Mouse (Mus musculus) myocyte (in vitro differentiated cells): ENCODE measurements at regions not wholly inside any gene's neighbourhood (a gene's known extent, or its start where the extent isn't known, plus 50 kb on each side); places are given as distances from the start of the nearest gene placed in this dataset.

Experiments
- H3K27me3 ChIP-seq: one replicate; pipeline ENCODE4 v1.6.1; 2011; ENCODE audit not compliant: control insufficient read depth, insufficient read depth, insufficient read length
- H3K36me3 ChIP-seq: one replicate; pipeline ENCODE4 v1.6.1; 2011; ENCODE audit not compliant: control insufficient read depth, insufficient read depth
- H3K4me2 ChIP-seq: one replicate; pipeline ENCODE4 v1.6.1; 2011; ENCODE audit warnings: low read depth, control low read depth
- H3K4me3 ChIP-seq: one replicate; pipeline ENCODE4 v1.5.1; 2011; ENCODE audit warnings: mild to moderate bottlenecking, control low read depth, moderate library complexity
- H3K79me2 ChIP-seq: one replicate; pipeline ENCODE4 v1.6.1; 2011; ENCODE audit not compliant: control insufficient read depth, insufficient read depth
- H3ac ChIP-seq: one replicate; pipeline ENCODE4 v1.6.1; 2011; ENCODE audit not compliant: control insufficient read depth, insufficient read length
- CEBPB ChIP-seq: IDR thresholded peaks from 2 replicates; pipeline ENCODE4 v1.6.1; 2011; ENCODE audit warnings: mild to moderate bottlenecking, moderate library complexity; ENCODE audit not compliant: poor library complexity, insufficient read depth, severe bottlenecking
- E2F4 ChIP-seq: IDR thresholded peaks from one replicate; pipeline ENCODE4 v1.6.1; 2011; ENCODE audit warnings: mild to moderate bottlenecking, control low read depth, moderate library complexity; ENCODE audit not compliant: insufficient read depth
- MAX ChIP-seq: IDR thresholded peaks from one replicate; pipeline ENCODE4 v1.6.1; 2011; ENCODE audit warnings: low read depth, mild to moderate bottlenecking, control low read depth
- MYOD1 ChIP-seq, 3 experiments: IDR thresholded peaks; one replicate each; pipeline ENCODE4 v1.6.1; 2011; ENCODE audit warnings: control low read depth in 2 of 3, low read depth in 2 of 3, mild to moderate bottlenecking in 2 of 3, moderate library complexity in 1 of 3; ENCODE audit not compliant: insufficient read length in 2 of 3, control insufficient read depth in 1 of 3
- MYOG ChIP-seq, 3 experiments: IDR thresholded peaks; one replicate each; pipeline ENCODE4 v1.6.1; 2011; ENCODE audit warnings: control low read depth in 2 of 3, low read depth in 2 of 3, mild to moderate bottlenecking in 2 of 3; ENCODE audit not compliant: insufficient read length in 2 of 3, control insufficient read depth in 1 of 3, insufficient read depth in 1 of 3
- POLR2A ChIP-seq: IDR thresholded peaks from one replicate; pipeline ENCODE4 v1.6.1; 2011; ENCODE audit warnings: low read depth, mild to moderate bottlenecking, control low read depth, moderate library complexity; ENCODE audit not compliant: insufficient read length
- POLR2AphosphoS2 ChIP-seq: IDR thresholded peaks from one replicate; pipeline ENCODE4 v1.6.1; 2011; ENCODE audit warnings: low read depth, control low read depth; ENCODE audit not compliant: insufficient read length
- REST ChIP-seq: IDR thresholded peaks from one replicate; pipeline ENCODE4 v1.6.1; 2011; ENCODE audit warnings: mild to moderate bottlenecking, control low read depth, moderate library complexity; ENCODE audit not compliant: insufficient read depth, insufficient read length
- SRF ChIP-seq: IDR thresholded peaks from one replicate; pipeline ENCODE4 v1.6.1; 2011; ENCODE audit warnings: low read depth; ENCODE audit not compliant: control insufficient read depth, insufficient read length
- TCF12 ChIP-seq: IDR thresholded peaks from one replicate; pipeline ENCODE4 v1.6.1; 2011; ENCODE audit warnings: mild to moderate bottlenecking, control low read depth; ENCODE audit not compliant: poor library complexity, insufficient read depth, severe bottlenecking
- TCF3 ChIP-seq: IDR thresholded peaks from one replicate; pipeline ENCODE4 v1.6.1; 2011; ENCODE audit warnings: low read depth, control low read depth; ENCODE audit not compliant: insufficient read length
- USF1 ChIP-seq: IDR thresholded peaks from one replicate; pipeline ENCODE4 v1.6.1; 2011; ENCODE audit warnings: low read depth, mild to moderate bottlenecking, control low read depth, moderate library complexity

- Histone ChIP-seq H3K4me2 (no peak overlapping the region), H3ac (no peak overlapping the region), H3K27me3 (no peaks in the 10 kb centered on the region), H3K36me3 (no peaks in the 10 kb centered on the region), H3K4me3 (no peak overlapping the region), H3K79me2 (no peaks in the 10 kb centered on the region)
- no peak for TF ChIP-seq TCF3
- no peak for TF ChIP-seq CEBPB
- TF ChIP-seq USF1, result no peak
- TF ChIP-seq MYOD1 (IDR thresholded peaks at IDR 0.05; ENCODE audit: control insufficient read depth in 1 of 3, insufficient read length in 2 of 3, low read depth in 2 of 3), result no peak
- no peak for TF ChIP-seq MAX
- TF ChIP-seq SRF, result no peak
- TF ChIP-seq E2F4, result no peak
- no peak for TF ChIP-seq POLR2A
- no peak for TF ChIP-seq REST
- no peak for TF ChIP-seq MYOG (IDR thresholded peaks at IDR 0.05; ENCODE audit: control insufficient read depth in 1 of 3, insufficient read depth in 1 of 3, insufficient read length in 2 of 3, low read depth in 2 of 3)
- TF ChIP-seq POLR2AphosphoS2, result no peak
- no peak for TF ChIP-seq TCF12
These were observed 215.5 kb upstream of the Daam1 start for GRCm38 (mm10) chr12:71615383-71615782.

- no peak overlapping the region for H3K4me2 ChIP-seq
- TF ChIP-seq E2F4, result no peak
- TF ChIP-seq MYOG (IDR thresholded peaks at IDR 0.05; ENCODE audit: control insufficient read depth in 1 of 3, insufficient read depth in 1 of 3, insufficient read length in 2 of 3, low read depth in 2 of 3), result no peak
- no peak for TF ChIP-seq TCF3
- TF ChIP-seq POLR2A, result no peak
- no peak for TF ChIP-seq USF1
- TF ChIP-seq SRF, result no peak
- no peak for TF ChIP-seq POLR2AphosphoS2
- TF ChIP-seq REST, result no peak
- TF ChIP-seq TCF12, result no peak
- no peak for TF ChIP-seq MYOD1 (IDR thresholded peaks at IDR 0.05; ENCODE audit: control insufficient read depth in 1 of 3, insufficient read length in 2 of 3, low read depth in 2 of 3)
- no peak for TF ChIP-seq MAX
- TF ChIP-seq CEBPB, result no peak
- H3ac ChIP-seq, result no peak overlapping the region
- H3K79me2 ChIP-seq, result no peaks in the 10 kb centered on the region
- H3K36me3 ChIP-seq, result no peaks in the 10 kb centered on the region
- no peak overlapping the region for H3K4me3 ChIP-seq
- H3K27me3 ChIP-seq, result no peaks in the 10 kb centered on the region
These were observed 214.8 kb upstream of the Daam1 start for GRCm38 (mm10) chr12:71616121-71616520.

- TF ChIP-seq TCF12 (no peak), E2F4 (no peak), CEBPB (no peak), SRF (no peak), MAX (no peak), MYOG (IDR thresholded peaks at IDR 0.05; ENCODE audit: control insufficient read depth in 1 of 3, insufficient read depth in 1 of 3, insufficient read length in 2 of 3, low read depth in 2 of 3) (no peak), USF1 (no peak), REST (no peak), POLR2AphosphoS2 (no peak), TCF3 (no peak), MYOD1 (IDR thresholded peaks at IDR 0.05; ENCODE audit: control insufficient read depth in 1 of 3, insufficient read length in 2 of 3, low read depth in 2 of 3) (no peak), POLR2A (no peak)
- H3K4me2 ChIP-seq, result no peak overlapping the region
- no peaks in the 10 kb centered on the region for H3K27me3 ChIP-seq
- H3K36me3 ChIP-seq, result no peaks in the 10 kb centered on the region
- no peak overlapping the region for H3ac ChIP-seq
- H3K4me3 ChIP-seq, result no peak overlapping the region
- H3K79me2 ChIP-seq, result no peaks in the 10 kb centered on the region
These were observed 212.4 kb upstream of the Daam1 start for GRCm38 (mm10) chr12:71618466-71618865.

DNA sequence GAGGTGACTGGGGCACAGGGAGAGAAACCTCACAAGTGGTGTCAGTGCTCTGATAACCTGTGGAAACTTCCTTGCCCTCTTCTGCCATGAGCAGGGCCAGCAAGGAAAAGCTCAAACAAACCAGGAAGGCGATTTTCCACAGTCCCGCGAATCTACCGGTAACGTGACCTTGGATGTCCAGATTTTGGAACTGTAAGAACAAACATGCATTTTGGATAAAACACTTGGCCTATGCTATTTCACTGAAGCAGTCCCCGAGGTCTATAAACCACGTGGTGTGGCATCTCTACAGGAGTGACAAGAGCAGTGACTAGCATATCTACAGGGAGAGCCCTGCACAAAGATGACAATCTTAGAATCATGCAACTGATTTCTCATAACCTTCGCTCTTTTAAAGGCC is 211.9 kb upstream of the Daam1 start:
- Histone ChIP-seq H3K27me3 (no peaks in the 10 kb centered on the region), H3ac (no peak overlapping the region), H3K4me2 (no peak overlapping the region), H3K4me3 (no peak overlapping the region), H3K79me2 (no peaks in the 10 kb centered on the region), H3K36me3 (no peaks in the 10 kb centered on the region)
- TF ChIP-seq CEBPB, result no peak
- no peak for TF ChIP-seq MYOG (IDR thresholded peaks at IDR 0.05; ENCODE audit: control insufficient read depth in 1 of 3, insufficient read depth in 1 of 3, insufficient read length in 2 of 3, low read depth in 2 of 3)

- H3K36me3 ChIP-seq, result no peaks in the 10 kb centered on the region
- H3K4me2 ChIP-seq, result no peak overlapping the region
- no peak overlapping the region for H3ac ChIP-seq
- TF ChIP-seq SRF, result no peak
- no peaks in the 10 kb centered on the region for H3K79me2 ChIP-seq
- H3K4me3 ChIP-seq, result no peak overlapping the region
- H3K27me3 ChIP-seq, result no peaks in the 10 kb centered on the region
These were observed 211.3 kb upstream of the Daam1 start for GRCm38 (mm10) chr12:71619561-71619960.

- Histone ChIP-seq H3K4me3 (no peak overlapping the region), H3K4me2 (no peak overlapping the region)
These were observed 209.3 kb upstream of the Daam1 start for GRCm38 (mm10) chr12:71621542-71621941.

More at GRCm38 (mm10) chr12:71621542-71621941, 209.3 kb upstream of the Daam1 start:
- Histone ChIP-seq H3K36me3 (no peaks in the 10 kb centered on the region), H3K27me3 (no peaks in the 10 kb centered on the region), H3ac (no peak overlapping the region), H3K79me2 (no peaks in the 10 kb centered on the region)
- TF ChIP-seq MYOG (IDR thresholded peaks at IDR 0.05; ENCODE audit: control insufficient read depth in 1 of 3, insufficient read depth in 1 of 3, insufficient read length in 2 of 3, low read depth in 2 of 3) (no peak), POLR2A (no peak), MYOD1 (IDR thresholded peaks at IDR 0.05; ENCODE audit: control insufficient read depth in 1 of 3, insufficient read length in 2 of 3, low read depth in 2 of 3) (peak in 2 of 3 experiments; percentile 69 to 79)
